Mouse (Mus musculus) limb, embryonic 14.5 days (tissue): ENCODE measurements around the gene Prkca. TPM values are rescaled to one million over a fixed set of nuclear protein-coding genes. Genes with fewer than 3 reads are reported as not detected.

Experiments used
- ATAC-seq: fragments of 200-750 bp; cut with Nextera tagmentation; 2 replicates; pipeline ENCODE4 v1.8.0; 2017; ENCODE audit warnings: low read depth, moderate number of reproducible peaks, moderate TSS enrichment; ENCODE audit not compliant: low FRiP score
- DNase-seq: peaks from one replicate; pipeline ENCODE4 v3.0.0-alpha.2; 2015; ENCODE audit warnings: low spot score
- H3K27ac ChIP-seq: fragments of 300-500 bp; sonication (generic); replicated peaks from 2 replicates; pipeline ENCODE4 v1.5.1; 2014; ENCODE audit warnings: low read depth, mild to moderate bottlenecking, low read length, moderate library complexity, mixed read lengths
- H3K27me3 ChIP-seq: fragments of 300-500 bp; sonication (generic); 2 replicates; pipeline ENCODE4 v1.6.1; 2014; ENCODE audit warnings: low read length, mixed read lengths; ENCODE audit not compliant: control insufficient read depth, insufficient read depth
- H3K36me3 ChIP-seq: fragments of 300-500 bp; sonication (generic); 2 replicates; pipeline ENCODE4 v1.6.1; 2014; ENCODE audit warnings: mild to moderate bottlenecking, low read length, moderate library complexity, mixed read lengths; ENCODE audit not compliant: control insufficient read depth, insufficient read depth
- H3K4me1 ChIP-seq: fragments of 300-500 bp; sonication (generic); 2 replicates; pipeline ENCODE4 v1.6.1; 2014; ENCODE audit warnings: antibody characterized with exemption, low read length, mixed read lengths; ENCODE audit not compliant: control insufficient read depth, insufficient read depth
- H3K4me2 ChIP-seq: fragments of 300-500 bp; sonication (generic); replicated peaks from 2 replicates; pipeline ENCODE4 v1.6.1; 2014; ENCODE audit warnings: low read depth, mild to moderate bottlenecking, low read length, moderate library complexity; ENCODE audit not compliant: severe bottlenecking
- H3K4me3 ChIP-seq: fragments of 300-500 bp; sonication (generic); replicated peaks from 2 replicates; pipeline ENCODE4 v1.5.1; 2014; ENCODE audit warnings: low read length
- H3K9ac ChIP-seq: fragments of 300-500 bp; sonication (generic); 2 replicates; pipeline ENCODE4 v1.6.1; 2014; ENCODE audit warnings: mild to moderate bottlenecking, low read depth, low read length, moderate library complexity; ENCODE audit not compliant: severe bottlenecking
- H3K9me3 ChIP-seq: fragments of 300-500 bp; sonication (generic); 2 replicates; pipeline ENCODE4 v1.6.1; 2016; ENCODE audit warnings: low read length; ENCODE audit not compliant: control insufficient read depth
- POLR2A ChIP-seq: fragments of 200-500 bp; IDR thresholded peaks from 2 replicates; pipeline ENCODE4 v1.8.0; 2012; ENCODE audit warnings: inconsistent platforms, mild to moderate bottlenecking, moderate library complexity, borderline replicate concordance; ENCODE audit not compliant: insufficient read depth, insufficient read length; ENCODE audit errors: extremely low read depth
- WGBS: fragments of 180-500 bp; shearing (Covaris S2); extraction: QIAGEN DNeasy Blood & Tissue Kit; methylation state at CpG from one replicate; pipeline ENCODE4 v1.1.7; 2014; 5-methylcytosine and 5-hydroxymethylcytosine counted together
- polyA plus RNA-seq, 2 experiments: library from polyadenylated mRNA; depleted of rRNA in 1 of 2; stranded (reverse) in 1 of 2; unstranded in 1 of 2; fragments of >200 nt; fragmentation: Nextera tagmentation in 1 of 2; extraction: Ambion mirVana in 1 of 2; gene quantifications; 2 replicates each; pipeline versions ENCODE4 v1.2.1 to v1.2.3; 2012 to 2014

The Prkca gene
- polyA plus RNA-seq, 2 experiments: 9.0 to 16.3 TPM

DNA sequence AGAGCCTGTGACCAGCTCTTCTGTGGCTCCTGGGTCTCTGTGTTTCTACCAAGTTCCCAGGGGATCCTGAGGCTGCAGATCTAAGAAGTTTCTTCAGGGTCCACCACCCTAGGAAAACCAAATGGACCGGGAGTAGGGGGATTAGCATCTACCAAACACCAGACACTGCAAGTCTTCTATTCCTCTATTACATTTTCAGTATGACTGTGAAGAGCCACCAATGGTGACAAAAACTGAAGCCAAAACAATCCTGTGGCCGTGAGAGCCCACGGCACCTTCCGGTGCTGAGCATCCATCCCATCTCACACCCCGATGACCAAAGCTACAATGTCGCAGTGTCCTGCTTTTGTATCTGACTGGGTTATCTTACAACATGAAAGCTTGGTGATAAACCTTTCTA lies 172.5 kb downstream of the Prkca start:
- WGBS: 97% methylated on average over 6 of the region's 6 CpGs
- ATAC-seq: no peak
- TF ChIP-seq POLR2A: no peak

DNA sequence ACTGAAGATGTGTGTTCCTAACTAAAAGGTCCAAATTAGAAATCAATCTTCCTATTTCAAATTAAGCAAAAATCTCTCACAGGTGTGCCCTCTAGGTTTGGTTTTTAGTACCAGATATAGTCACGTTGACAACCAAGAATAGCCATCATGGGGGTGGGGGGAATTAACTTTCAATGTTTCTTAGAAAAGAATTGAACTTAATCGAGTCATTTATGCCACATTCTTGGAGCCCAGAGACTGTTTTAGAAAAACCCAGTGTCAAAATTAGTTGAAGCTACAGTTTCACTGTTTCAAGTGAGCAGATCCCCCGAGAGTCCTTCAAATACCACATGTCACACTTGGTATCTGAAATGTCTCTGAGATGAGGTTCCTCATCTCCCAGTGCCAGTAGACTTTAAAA lies 173.6 kb downstream of the Prkca start:
- no peak overlapping the region for H3K9ac ChIP-seq
- no peak for TF ChIP-seq POLR2A
- ATAC-seq (no peak), DNase-seq (no peak)
- WGBS: 86% methylated on average over 3 of the region's 3 CpGs
- no peaks in the 10 kb centered on the region for H3K36me3 ChIP-seq
- no peak overlapping the region for H3K4me3 ChIP-seq
- H3K4me2 ChIP-seq: no peak overlapping the region
- no peaks in the 10 kb centered on the region for H3K9me3 ChIP-seq
- H3K27me3 ChIP-seq: no peaks in the 10 kb centered on the region
- H3K27ac ChIP-seq: no peak overlapping the region
- H3K4me1 ChIP-seq: no peaks in the 10 kb centered on the region

More for the DNA sequence above, 172.5 kb downstream of the Prkca start:
- Histone ChIP-seq H3K4me3 (no peak overlapping the region), H3K27ac (no peak overlapping the region), H3K9me3 (no peaks in the 10 kb centered on the region), H3K4me2 (no peak overlapping the region), H3K36me3 (no peaks in the 10 kb centered on the region), H3K27me3 (no peaks in the 10 kb centered on the region), H3K4me1 (no peaks in the 10 kb centered on the region), H3K9ac (no peak overlapping the region)
- no peak for DNase-seq

DNA sequence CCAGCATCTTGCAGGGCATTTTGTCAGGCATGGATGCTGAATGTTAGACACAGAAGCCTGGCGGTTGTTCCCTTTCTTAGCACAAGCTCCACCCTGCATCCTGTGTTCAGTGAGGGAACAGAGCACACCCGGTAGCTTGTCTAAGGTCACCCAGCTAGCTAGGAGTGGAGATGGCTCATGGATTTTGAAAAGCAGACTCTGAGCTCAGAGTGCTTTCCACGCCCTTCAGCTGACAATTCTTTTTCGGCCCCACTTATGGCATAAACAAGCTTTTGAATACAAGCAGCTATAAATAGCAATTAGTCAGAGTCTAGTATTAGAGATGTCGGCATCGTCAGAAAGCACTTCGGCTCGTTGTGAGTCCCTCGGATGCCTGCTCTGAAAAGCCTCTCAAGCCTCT lies 178.0 kb downstream of the Prkca start:
- Histone ChIP-seq H3K27ac (no peak overlapping the region), H3K36me3 (no peaks in the 10 kb centered on the region), H3K4me3 (no peak overlapping the region), H3K9ac (no peak overlapping the region), H3K27me3 (no peaks in the 10 kb centered on the region), H3K9me3 (no peaks in the 10 kb centered on the region), H3K4me2 (no peak overlapping the region), H3K4me1 (no peaks in the 10 kb centered on the region)
- ATAC-seq (no peak), DNase-seq (no peak)
- WGBS: 59% methylated on average over 9 of the region's 9 CpGs
- no peak for TF ChIP-seq POLR2A

DNA sequence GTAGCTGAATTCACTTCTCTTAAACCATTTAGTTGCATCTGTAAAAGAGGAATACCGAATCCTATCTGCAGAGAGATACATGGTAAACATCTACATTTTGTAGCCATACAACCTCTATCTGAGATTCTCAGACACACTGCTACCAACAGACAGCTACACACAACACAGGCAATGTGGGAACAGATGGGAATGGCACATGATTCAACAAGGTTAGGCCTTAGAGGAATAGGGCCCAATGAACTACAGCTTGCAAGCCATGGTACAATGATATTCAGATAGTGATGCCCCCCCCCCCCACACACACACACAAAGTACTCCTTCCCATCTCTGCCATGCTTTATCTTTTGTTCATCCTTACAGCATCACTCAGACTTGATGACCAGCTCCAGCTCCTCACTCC lies 181.1 kb downstream of the Prkca start:
- Histone ChIP-seq H3K9ac (no peak overlapping the region), H3K4me3 (no peak overlapping the region), H3K4me1 (no peaks in the 10 kb centered on the region), H3K4me2 (no peak overlapping the region), H3K9me3 (no peaks in the 10 kb centered on the region), H3K27ac (no peak overlapping the region), H3K27me3 (no peaks in the 10 kb centered on the region), H3K36me3 (no peaks in the 10 kb centered on the region)
- DNase-seq (no peak), ATAC-seq (no peak)
- TF ChIP-seq POLR2A: no peak
- WGBS: 87% methylated on average over 1 of the region's 1 CpGs

DNA sequence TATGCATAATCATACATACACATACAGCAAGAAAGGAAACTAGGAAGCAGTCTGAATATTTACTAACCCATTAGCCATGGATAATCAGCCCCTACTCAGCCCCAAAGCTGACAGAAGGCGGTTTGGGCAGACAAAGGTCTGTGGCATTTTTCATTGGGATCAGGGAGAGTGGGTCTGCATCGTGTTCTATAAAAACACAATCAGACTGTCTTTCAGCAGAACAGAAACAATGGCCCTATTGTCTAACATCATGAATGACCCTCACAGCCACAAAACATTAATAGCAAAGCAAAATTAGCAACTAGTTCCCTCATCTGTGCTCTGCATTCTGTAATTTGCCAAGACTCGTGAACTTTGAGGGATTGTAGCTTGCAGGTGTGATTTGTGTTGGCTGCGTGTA lies 181.6 kb downstream of the Prkca start:
- TF ChIP-seq POLR2A: no peak
- Histone ChIP-seq H3K27ac (no peak overlapping the region), H3K4me2 (no peak overlapping the region), H3K9me3 (no peaks in the 10 kb centered on the region), H3K4me3 (no peak overlapping the region), H3K36me3 (no peaks in the 10 kb centered on the region), H3K4me1 (no peaks in the 10 kb centered on the region), H3K27me3 (no peaks in the 10 kb centered on the region), H3K9ac (no peak overlapping the region)
- DNase-seq: no peak
- no peak for ATAC-seq
- 46% methylated on average over 4 of the region's 4 CpGs for WGBS

DNA sequence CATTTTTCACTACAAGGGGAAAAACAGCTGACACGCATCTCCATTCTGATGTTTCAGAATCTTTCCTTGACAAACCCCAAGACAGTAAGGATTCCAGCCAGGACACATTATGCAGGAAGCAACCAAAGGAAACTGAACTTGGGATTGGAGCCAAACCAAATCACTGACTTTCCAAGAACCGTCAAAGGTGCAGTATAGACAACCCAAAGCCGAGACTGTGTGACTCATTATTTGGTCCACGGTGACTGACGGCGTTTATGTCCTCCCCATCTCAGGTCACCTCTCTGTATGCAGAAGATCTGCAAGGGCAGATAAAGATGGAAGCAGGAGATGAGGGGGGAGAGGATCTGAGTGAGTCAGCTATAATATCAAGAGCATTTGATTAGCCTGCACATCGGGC lies 183.7 kb downstream of the Prkca start:
- no peak for DNase-seq
- 86% methylated on average over 7 of the region's 7 CpGs for WGBS
- H3K4me1 ChIP-seq: no peaks in the 10 kb centered on the region
- no peak overlapping the region for H3K9ac ChIP-seq
- no peak overlapping the region for H3K27ac ChIP-seq
- no peaks in the 10 kb centered on the region for H3K27me3 ChIP-seq
- no peak overlapping the region for H3K4me2 ChIP-seq
- no peaks in the 10 kb centered on the region for H3K9me3 ChIP-seq
- H3K4me3 ChIP-seq: no peak overlapping the region
- no peak for TF ChIP-seq POLR2A
- no peaks in the 10 kb centered on the region for H3K36me3 ChIP-seq
- 0 out of 2 replicates have a peak, but pooled peaks have one; percentile 23 for ATAC-seq
